Mouse (Mus musculus) cortical plate, adult 2 months (tissue): ENCODE measurements around the gene Uqcc1. TPM values are rescaled to one million over a fixed set of nuclear protein-coding genes. Genes with fewer than 3 reads are reported as not detected.

Experiments used
- H3K27ac ChIP-seq: fragments of 200-500 bp; 2 replicates; pipeline ENCODE4 v1.5.1; 2012; ENCODE audit warnings: low read length, control low read depth, inconsistent platforms; ENCODE audit not compliant: insufficient read depth
- H3K4me1 ChIP-seq: fragments of 200-500 bp; 2 replicates; pipeline ENCODE4 v1.6.1; 2011; ENCODE audit warnings: low read length; ENCODE audit not compliant: control insufficient read depth, insufficient read depth
- H3K4me3 ChIP-seq: fragments of 200-500 bp; 2 replicates; pipeline ENCODE4 v1.5.1; 2011; ENCODE audit warnings: mild to moderate bottlenecking, low read length, control low read depth; ENCODE audit not compliant: insufficient read depth
- CTCF ChIP-seq: fragments of 200-500 bp; IDR thresholded peaks from 2 replicates; pipeline ENCODE4 v1.5.1; 2011; ENCODE audit warnings: mild to moderate bottlenecking, control low read depth, low read length; ENCODE audit not compliant: insufficient read depth; ENCODE audit errors: extremely low read depth
- POLR2A ChIP-seq: fragments of 200-500 bp; IDR thresholded peaks from 2 replicates; pipeline ENCODE4 v1.6.1; 2011; ENCODE audit warnings: mild to moderate bottlenecking, low read length, control low read depth; ENCODE audit not compliant: insufficient read depth; ENCODE audit errors: extremely low read depth
- polyA plus RNA-seq: library from polyadenylated mRNA; depleted of rRNA; stranded (reverse); fragments of >200 nt; gene quantifications from 2 replicates; pipeline ENCODE4 v1.2.3, GENCODE M21; 2012; rRNA removed

Uqcc1 gene
- polyA plus RNA-seq, 1 experiment = 54.9 TPM

DNA sequence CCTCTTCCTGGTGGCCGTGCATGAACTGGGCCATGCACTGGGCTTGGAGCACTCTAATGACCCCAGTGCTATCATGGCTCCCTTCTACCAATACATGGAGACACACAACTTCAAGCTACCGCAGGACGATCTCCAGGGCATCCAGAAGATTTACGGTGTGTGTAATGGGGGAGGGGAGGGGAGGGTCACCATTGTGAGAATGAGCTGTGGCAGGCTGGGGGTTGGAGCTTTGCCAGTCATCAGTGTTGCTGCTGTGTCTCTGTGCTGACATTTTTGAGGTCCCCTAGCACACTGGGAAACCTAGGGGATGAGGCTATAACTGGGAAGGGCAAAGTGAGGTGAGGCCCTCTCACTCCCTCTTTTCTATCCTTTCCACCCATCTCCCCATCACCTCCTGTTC lies 122.7 kb downstream of the Uqcc1 start:
- Histone ChIP-seq H3K27ac (no peak overlapping the region), H3K4me3 (no peak overlapping the region), H3K4me1 (no peaks in the 10 kb centered on the region)
- no peak for TF ChIP-seq CTCF
- TF ChIP-seq POLR2A = no peak

DNA sequence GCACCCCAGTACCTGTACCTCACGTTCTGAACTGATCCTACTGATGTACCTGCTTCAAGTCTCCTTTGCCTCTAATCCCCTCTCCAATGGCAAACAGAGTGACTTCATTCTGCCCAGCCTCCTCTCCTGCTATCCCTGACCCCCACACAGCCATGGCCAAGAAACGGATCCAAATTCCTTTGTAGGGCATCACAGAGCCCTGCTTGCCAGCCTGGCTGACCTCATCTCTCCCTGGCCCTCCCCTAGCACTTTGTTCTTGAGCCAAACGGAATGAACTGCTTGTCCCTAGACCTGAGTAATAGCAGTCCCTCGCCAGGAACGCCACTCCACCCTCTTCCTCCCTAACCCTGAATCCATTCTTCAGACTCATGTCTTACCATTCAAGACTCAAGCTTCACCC lies 123.6 kb downstream of the Uqcc1 start:
- no peak overlapping the region for H3K4me3 ChIP-seq
- no peaks in the 10 kb centered on the region for H3K4me1 ChIP-seq
- no peak overlapping the region for H3K27ac ChIP-seq
- TF ChIP-seq POLR2A (no peak), CTCF (no peak)

GRCm38 (mm10) chr2:155805925-155806255 lies 124.2 kb downstream of the Uqcc1 start:
- H3K4me3 ChIP-seq = no peak overlapping the region
- H3K27ac ChIP-seq = no peak overlapping the region
- TF ChIP-seq CTCF (no peak), POLR2A (no peak)
- H3K4me1 ChIP-seq = no peaks in the 10 kb centered on the region

DNA sequence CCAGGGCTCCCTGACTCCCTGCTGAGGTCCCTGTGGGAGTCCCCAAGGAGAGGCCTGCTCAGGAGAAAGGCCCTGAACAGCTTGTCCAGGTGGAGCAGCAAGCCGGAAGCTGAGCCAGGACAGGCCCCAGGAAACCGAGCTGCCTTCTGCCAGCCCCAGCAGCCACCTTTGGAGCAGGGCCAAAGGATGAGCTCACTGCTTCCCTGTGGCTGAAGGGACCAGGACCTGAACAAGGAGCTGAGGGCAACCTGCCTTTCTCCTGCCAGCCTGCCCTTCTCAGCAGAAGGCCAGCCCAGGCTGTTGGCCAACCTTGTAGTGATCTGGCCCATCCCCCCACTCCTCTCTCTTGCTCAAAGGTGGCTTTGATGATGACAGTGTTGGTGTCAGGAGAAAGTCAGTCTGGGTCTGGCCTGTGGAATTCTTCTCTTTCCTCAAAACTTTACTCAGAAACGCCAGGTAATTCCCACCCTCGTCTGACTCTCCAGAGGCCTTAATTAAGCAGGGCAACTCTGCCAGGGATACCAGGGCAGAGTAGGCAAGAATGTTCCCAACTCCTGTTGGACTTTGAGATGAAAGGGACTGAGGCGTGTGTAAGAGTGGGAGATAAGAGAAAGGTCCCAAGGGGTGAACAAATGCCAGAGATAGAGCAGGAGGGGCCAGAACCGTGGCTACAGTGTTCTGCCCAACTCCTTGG lies 124.7 kb downstream of the Uqcc1 start:
- Histone ChIP-seq H3K27ac (no peak overlapping the region), H3K4me1 (no peaks in the 10 kb centered on the region), H3K4me3 (no peak overlapping the region)
- no peak for TF ChIP-seq CTCF
- no peak for TF ChIP-seq POLR2A

- Histone ChIP-seq H3K27ac (no peak overlapping the region), H3K4me1 (no peaks in the 10 kb centered on the region), H3K4me3 (no peak overlapping the region)
- TF ChIP-seq CTCF (no peak), POLR2A (no peak)
Measured at GRCm38 (mm10) chr2:155804053-155804452, 126.1 kb downstream of the Uqcc1 start.

GRCm38 (mm10) chr2:155802761-155803160 lies 127.3 kb downstream of the Uqcc1 start:
- H3K27ac ChIP-seq = no peak overlapping the region
- TF ChIP-seq POLR2A (no peak), CTCF (peak; percentile 27; the same call in 1 of the 2 replicates)
- no peak overlapping the region for H3K4me3 ChIP-seq
- H3K4me1 ChIP-seq = no peaks in the 10 kb centered on the region

DNA sequence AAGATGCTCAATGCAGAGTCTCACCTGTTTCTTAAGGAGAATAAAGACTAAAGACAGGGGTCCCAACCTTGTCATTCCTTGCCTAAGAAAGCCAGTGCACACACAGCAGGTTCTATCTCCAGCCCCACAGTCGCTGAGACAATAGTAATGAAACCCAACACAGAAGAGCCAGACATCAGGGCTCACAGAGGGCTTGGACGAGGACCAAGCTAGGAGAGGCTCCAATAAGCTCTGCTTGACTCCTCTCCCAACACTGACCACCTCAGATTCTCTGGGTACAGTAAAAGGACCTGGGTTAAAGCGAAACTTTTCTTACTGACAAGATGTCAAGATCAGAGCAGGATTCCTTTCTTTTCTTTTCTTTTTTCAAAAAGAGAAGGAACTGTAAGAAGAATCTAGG lies 131.5 kb downstream of the Uqcc1 start:
- TF ChIP-seq CTCF (no peak), POLR2A (no peak)

More for the DNA sequence above, 131.5 kb downstream of the Uqcc1 start:
- Histone ChIP-seq H3K4me3 (no peak overlapping the region), H3K4me1 (no peaks in the 10 kb centered on the region), H3K27ac (no peak overlapping the region)

Other genes with a start within 250 kb of the Uqcc1 start
- gene Trpc4ap, start 237.9 kb downstream of the Uqcc1 start, polyA plus RNA-seq = 158 and 163 TPM in 2 replicates
- gene Edem2, start 200.8 kb downstream of the Uqcc1 start, polyA plus RNA-seq = 39.5 and 39.7 TPM in 2 replicates
- gene Gm17581, start 194.4 kb downstream of the Uqcc1 start, polyA plus RNA-seq = not detected in 2 replicates
- gene Procr, start 179.2 kb downstream of the Uqcc1 start, polyA plus RNA-seq = 0.95 and 1.1 TPM in 2 replicates
- gene Mmp24, start 155.0 kb downstream of the Uqcc1 start, polyA plus RNA-seq = 33.8 and 34.2 TPM in 2 replicates
- gene BC029722, start 110.9 kb downstream of the Uqcc1 start, polyA plus RNA-seq = 90.6 and 93.4 TPM in 2 replicates
- 69.2 and 71.0 TPM in 2 replicates for gene Eif6, start 103.4 kb downstream of the Uqcc1 start, polyA plus RNA-seq
- not detected in 2 replicates for gene Fam83c, start 95.5 kb downstream of the Uqcc1 start, polyA plus RNA-seq
- gene Gm15557, start 10.4 kb upstream of the Uqcc1 start, polyA plus RNA-seq = not detected in 2 replicates
- gene Gdf5, start 15.1 kb upstream of the Uqcc1 start, polyA plus RNA-seq = 0.17 and 0.36 TPM in 2 replicates
- 15.9 and 16.8 TPM in 2 replicates for gene Cep250, start 26.1 kb upstream of the Uqcc1 start, polyA plus RNA-seq
- 3.5 and 4.1 TPM in 2 replicates for gene 6430550D23Rik, start 77.7 kb upstream of the Uqcc1 start, polyA plus RNA-seq
- gene Ergic3, start 77.7 kb upstream of the Uqcc1 start, polyA plus RNA-seq = 293 and 298 TPM in 2 replicates
- 0.04 and 0.34 TPM in 2 replicates for gene Fer1l4, start 122.6 kb upstream of the Uqcc1 start, polyA plus RNA-seq
- 5.8 and 6.9 TPM in 2 replicates for gene Spag4, start 134.9 kb upstream of the Uqcc1 start, polyA plus RNA-seq
- gene Cpne1, start 181.7 kb upstream of the Uqcc1 start, polyA plus RNA-seq = 46.7 and 46.8 TPM in 2 replicates
- 7.6 and 9.4 TPM in 2 replicates for gene Rbm12, start 181.7 kb upstream of the Uqcc1 start, polyA plus RNA-seq
- gene Gm28036, start 196.8 kb upstream of the Uqcc1 start, polyA plus RNA-seq = 2.2 and 5.6 TPM in 2 replicates
- gene Romo1, start 213.7 kb upstream of the Uqcc1 start, polyA plus RNA-seq = 247 and 260 TPM in 2 replicates
- gene Nfs1, start 213.9 kb upstream of the Uqcc1 start, polyA plus RNA-seq = 54.9 and 55.9 TPM in 2 replicates
- gene Rbm39, start 249.9 kb upstream of the Uqcc1 start, polyA plus RNA-seq = 131 and 146 TPM in 2 replicates